In the genomic region with DNA sequence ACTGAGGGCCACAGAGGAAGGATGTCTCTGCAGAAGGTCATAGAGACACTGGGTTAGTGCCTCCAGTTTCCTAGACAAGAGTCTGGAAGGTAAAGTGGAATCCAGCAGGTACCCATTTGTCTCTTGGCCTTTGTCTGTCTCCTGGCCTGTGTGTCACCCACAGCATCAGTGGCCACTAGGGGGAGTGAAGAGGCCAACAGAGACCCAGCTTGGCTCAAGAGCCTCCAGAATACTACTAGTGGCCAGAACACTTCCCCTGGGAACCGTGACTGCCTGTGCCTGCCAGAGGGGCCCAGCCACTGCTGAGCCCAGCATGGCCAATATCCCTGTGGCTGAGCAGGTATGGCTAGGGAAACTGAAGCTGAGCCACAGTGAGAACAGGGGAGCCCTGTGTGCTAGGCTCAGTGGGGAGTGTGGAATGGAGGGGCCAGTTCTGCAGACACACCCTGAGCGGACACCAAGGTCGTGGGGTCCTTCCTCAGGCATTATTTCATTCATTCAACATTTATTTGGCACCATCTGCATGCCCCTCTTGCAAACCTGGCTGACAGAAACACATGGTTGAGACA, we compare ENCODE assay signal across 8 mouse cellular contexts. TPM values are rescaled to one million over a fixed set of nuclear protein-coding genes. Genes with fewer than 3 reads are reported as not detected.
A peak's percentile ranks its signal among the peaks of the same experiment; 100 is the strongest.
DNase-seq lines count a peak whose midpoint lies in the region; ATAC-seq and TF ChIP-seq lines count a peak whose summit lies in the region.

No protein-coding gene starts in this region.

- peak; percentile 73 to 82 for DNase-seq in CD8-positive naive resting alpha-beta T cell, adult 2 months (ENCODE audit: low read depth in 2 of 2, low spot score in 2 of 2)
- peak; percentile 89 for DNase-seq in brain, embryonic 14.5 days (ENCODE audit: low read depth)
- peak; percentile 91 for DNase-seq in kidney, postnatal 14 days
- DNase-seq in stomach, postnatal 0 days (ENCODE audit: low spot score), result peak; percentile 82

- 50% methylated on average over 3 of the region's 3 CpGs for WGBS in heart, embryonic 16.5 days
- 48% methylated on average over 3 of the region's 3 CpGs for WGBS in liver, embryonic 15.5 days (ENCODE audit: insufficient replicate concordance)
- 50% methylated on average over 3 of the region's 3 CpGs for WGBS in neural tube, embryonic 13.5 days
- 46% methylated on average over 3 of the region's 3 CpGs for WGBS in stomach, postnatal 0 days

- peak; percentile 92 for TF ChIP-seq CTCF in brain, embryonic 14.5 days (IDR thresholded peaks at IDR 0.05; ENCODE audit: borderline replicate concordance, extremely low read depth, insufficient read depth, insufficient read length)
- TF ChIP-seq CTCF in stomach, postnatal 0 days (IDR thresholded peaks at IDR 0.05; ENCODE audit: low read depth), result peak; percentile 93

- ATAC-seq in erythroid progenitor cell, adult 5-6 weeks (replicated peaks; ENCODE audit: low FRiP score, poor library complexity, severe bottlenecking), result peak; percentile 90
- peak; percentile 82 for ATAC-seq in heart, embryonic 16.5 days (replicated peaks; ENCODE audit: extremely low read depth, insufficient read depth, low FRiP score)
- peak; percentile 65 for ATAC-seq in liver, embryonic 15.5 days (ENCODE audit: insufficient read depth)
- ATAC-seq in neural tube, embryonic 13.5 days (ENCODE audit: low read depth), result peak; percentile 75
- ATAC-seq in stomach, postnatal 0 days (ENCODE audit: low FRiP score, low TSS enrichment), result peak; percentile 85

- no peak for TF ChIP-seq EP300 in stomach, postnatal 0 days (optimal IDR thresholded peaks at IDR 0.05)

- no peaks in the 10 kb centered on the region for H3K36me3 ChIP-seq in heart, embryonic 16.5 days (ENCODE audit: control insufficient read depth, insufficient read depth)
- H3K36me3 ChIP-seq in liver, embryonic 15.5 days (replicated peaks), result no peaks in the 10 kb centered on the region
- H3K36me3 ChIP-seq in neural tube, embryonic 13.5 days, result no peaks in the 10 kb centered on the region
- H3K36me3 ChIP-seq in stomach, postnatal 0 days (ENCODE audit: control insufficient read depth, insufficient read depth, low read length), result no peaks in the 10 kb centered on the region

- H3K27ac ChIP-seq in heart, embryonic 16.5 days (ENCODE audit: low read length), result no peak overlapping the region
- no peak overlapping the region for H3K27ac ChIP-seq in liver, embryonic 15.5 days (replicated peaks)
- H3K27ac ChIP-seq in neural tube, embryonic 13.5 days (replicated peaks), result no peak overlapping the region
- no peak overlapping the region for H3K27ac ChIP-seq in stomach, postnatal 0 days (replicated peaks)

- H3K27me3 ChIP-seq in heart, embryonic 16.5 days (ENCODE audit: control insufficient read depth, insufficient read depth, low read length), result 0 out of 2 replicates have a peak, but pooled peaks cover 4% of the 10 kb centered on the region
- peaks cover 18% of the 10 kb centered on the region for H3K27me3 ChIP-seq in liver, embryonic 15.5 days
- no peaks in the 10 kb centered on the region for H3K27me3 ChIP-seq in neural tube, embryonic 13.5 days
- no peaks in the 10 kb centered on the region for H3K27me3 ChIP-seq in stomach, postnatal 0 days (ENCODE audit: control insufficient read depth, insufficient read depth, low read length)

- no peak overlapping the region for H3K9ac ChIP-seq in heart, embryonic 16.5 days (ENCODE audit: low read length)
- H3K9ac ChIP-seq in liver, embryonic 15.5 days, result no peak overlapping the region
- no peak overlapping the region for H3K9ac ChIP-seq in neural tube, embryonic 13.5 days
- no peak overlapping the region for H3K9ac ChIP-seq in stomach, postnatal 0 days (ENCODE audit: low read length)

- TF ChIP-seq POLR2A in brain, embryonic 14.5 days (IDR thresholded peaks at IDR 0.05; ENCODE audit: borderline replicate concordance, extremely low read depth, insufficient read depth, insufficient read length, poor library complexity, severe bottlenecking), result no peak

- no peak overlapping the region for H3K4me3 ChIP-seq in heart, embryonic 16.5 days (ENCODE audit: low read length)
- no peak overlapping the region for H3K4me3 ChIP-seq in liver, embryonic 15.5 days (replicated peaks)
- H3K4me3 ChIP-seq in neural tube, embryonic 13.5 days, result no peak overlapping the region
- H3K4me3 ChIP-seq in stomach, postnatal 0 days (ENCODE audit: low read depth, low read length), result no peak overlapping the region

- no peak overlapping the region for H3K4me2 ChIP-seq in heart, embryonic 16.5 days (ENCODE audit: low read depth, low read length)
- H3K4me2 ChIP-seq in liver, embryonic 15.5 days, result no peak overlapping the region
- no peak overlapping the region for H3K4me2 ChIP-seq in neural tube, embryonic 13.5 days
- H3K4me2 ChIP-seq in stomach, postnatal 0 days (replicated peaks; ENCODE audit: low read depth), result no peak overlapping the region

- H3K9me3 ChIP-seq in heart, embryonic 16.5 days (replicated peaks; ENCODE audit: control insufficient read depth, low read length), result no peaks in the 10 kb centered on the region
- H3K9me3 ChIP-seq in liver, embryonic 15.5 days (replicated peaks), result no peaks in the 10 kb centered on the region
- H3K9me3 ChIP-seq in neural tube, embryonic 13.5 days, result no peaks in the 10 kb centered on the region
- H3K9me3 ChIP-seq in stomach, postnatal 0 days (ENCODE audit: control insufficient read depth, low read length), result no peaks in the 10 kb centered on the region

- H3K4me1 ChIP-seq in heart, embryonic 16.5 days (ENCODE audit: control insufficient read depth, insufficient read depth, low read length), result peaks cover 2% of the 10 kb centered on the region
- H3K4me1 ChIP-seq in liver, embryonic 15.5 days (replicated peaks), result no peaks in the 10 kb centered on the region
- peaks cover 14% of the 10 kb centered on the region for H3K4me1 ChIP-seq in neural tube, embryonic 13.5 days (replicated peaks)
- H3K4me1 ChIP-seq in stomach, postnatal 0 days (replicated peaks; ENCODE audit: control insufficient read depth, insufficient read depth), result no peaks in the 10 kb centered on the region

RNA-seq across cellular contexts. Expression of a gene that starts 20.2 kb away (rescaled TPM):
- polyA plus RNA-seq in brain, embryonic 14.5 days (2012; rRNA removed), result 57.2 and 66.4 TPM in 2 replicates
- not detected in 2 replicates for total RNA-seq in erythroid progenitor cell, adult 5-6 weeks (2015; ENCODE audit: low replicate concordance)
- total RNA-seq in erythroid progenitor cell, adult 5-6 weeks (2017; ENCODE audit: low replicate concordance), result not detected in 2 replicates
- polyA plus RNA-seq in heart, embryonic 16.5 days (2015; fragmentation: Nextera tagmentation; extraction: Ambion mirVana), result 6.0 and 6.8 TPM in 2 replicates
- polyA plus RNA-seq in liver, embryonic 15.5 days (2015; fragmentation: Nextera tagmentation; extraction: Ambion mirVana), result 0.56 and 0.61 TPM in 2 replicates
- 34.0 and 34.8 TPM in 2 replicates for polyA plus RNA-seq in neural tube, embryonic 13.5 days (2015; fragmentation: Nextera tagmentation; extraction: Ambion mirVana)
- polyA plus RNA-seq in stomach, postnatal 0 days (2015; fragmentation: Nextera tagmentation; extraction: Ambion mirVana), result 6.5 and 7.2 TPM in 2 replicates

RNA-seq across cellular contexts. Expression of a gene that starts 26.7 kb away (rescaled TPM):
- 59.1 and 61.2 TPM in 2 replicates for polyA plus RNA-seq in brain, embryonic 14.5 days (2012; rRNA removed)
- total RNA-seq in erythroid progenitor cell, adult 5-6 weeks (2015; ENCODE audit: low replicate concordance), result 26.3 and 59.5 TPM in 2 replicates
- total RNA-seq in erythroid progenitor cell, adult 5-6 weeks (2017; ENCODE audit: low replicate concordance), result 65.3 and 74.2 TPM in 2 replicates
- polyA plus RNA-seq in heart, embryonic 16.5 days (2015; fragmentation: Nextera tagmentation; extraction: Ambion mirVana), result 31.9 and 40.1 TPM in 2 replicates
- polyA plus RNA-seq in liver, embryonic 15.5 days (2015; fragmentation: Nextera tagmentation; extraction: Ambion mirVana), result 16.6 and 17.0 TPM in 2 replicates
- 46.5 and 60.7 TPM in 2 replicates for polyA plus RNA-seq in neural tube, embryonic 13.5 days (2015; fragmentation: Nextera tagmentation; extraction: Ambion mirVana)
- polyA plus RNA-seq in stomach, postnatal 0 days (2015; fragmentation: Nextera tagmentation; extraction: Ambion mirVana), result 23.1 and 23.9 TPM in 2 replicates

RNA-seq across cellular contexts. Expression of a gene that starts 26.8 kb away (rescaled TPM):
- polyA plus RNA-seq in brain, embryonic 14.5 days (2012; rRNA removed), result 18.5 and 21.2 TPM in 2 replicates
- not detected in 2 replicates for total RNA-seq in erythroid progenitor cell, adult 5-6 weeks (2015; ENCODE audit: low replicate concordance)
- total RNA-seq in erythroid progenitor cell, adult 5-6 weeks (2017; ENCODE audit: low replicate concordance), result not detected in 2 replicates
- polyA plus RNA-seq in heart, embryonic 16.5 days (2015; fragmentation: Nextera tagmentation; extraction: Ambion mirVana), result 9.7 and 10.7 TPM in 2 replicates
- polyA plus RNA-seq in liver, embryonic 15.5 days (2015; fragmentation: Nextera tagmentation; extraction: Ambion mirVana), result 8.9 and 10.1 TPM in 2 replicates
- 11.4 and 16.3 TPM in 2 replicates for polyA plus RNA-seq in neural tube, embryonic 13.5 days (2015; fragmentation: Nextera tagmentation; extraction: Ambion mirVana)
- 13.9 and 14.1 TPM in 2 replicates for polyA plus RNA-seq in stomach, postnatal 0 days (2015; fragmentation: Nextera tagmentation; extraction: Ambion mirVana)

RNA-seq across cellular contexts. Expression of a gene that starts 33.7 kb away (rescaled TPM):
- 381 and 490 TPM in 2 replicates for polyA plus RNA-seq in brain, embryonic 14.5 days (2012; rRNA removed)
- 10.1 and 19.7 TPM in 2 replicates for total RNA-seq in erythroid progenitor cell, adult 5-6 weeks (2015; ENCODE audit: low replicate concordance)
- total RNA-seq in erythroid progenitor cell, adult 5-6 weeks (2017; ENCODE audit: low replicate concordance), result 33.5 and 39.6 TPM in 2 replicates
- 85.3 and 87.6 TPM in 2 replicates for polyA plus RNA-seq in heart, embryonic 16.5 days (2015; fragmentation: Nextera tagmentation; extraction: Ambion mirVana)
- polyA plus RNA-seq in liver, embryonic 15.5 days (2015; fragmentation: Nextera tagmentation; extraction: Ambion mirVana), result 13.1 and 17.0 TPM in 2 replicates
- polyA plus RNA-seq in neural tube, embryonic 13.5 days (2015; fragmentation: Nextera tagmentation; extraction: Ambion mirVana), result 325 and 351 TPM in 2 replicates
- 237 and 244 TPM in 2 replicates for polyA plus RNA-seq in stomach, postnatal 0 days (2015; fragmentation: Nextera tagmentation; extraction: Ambion mirVana)

RNA-seq across cellular contexts. Expression of a gene that starts 49.4 kb away (rescaled TPM):
- polyA plus RNA-seq in brain, embryonic 14.5 days (2012; rRNA removed), result 272 and 426 TPM in 2 replicates
- 87.6 and 109 TPM in 2 replicates for total RNA-seq in erythroid progenitor cell, adult 5-6 weeks (2015; ENCODE audit: low replicate concordance)
- 43.9 and 66.0 TPM in 2 replicates for total RNA-seq in erythroid progenitor cell, adult 5-6 weeks (2017; ENCODE audit: low replicate concordance)
- 596 and 743 TPM in 2 replicates for polyA plus RNA-seq in heart, embryonic 16.5 days (2015; fragmentation: Nextera tagmentation; extraction: Ambion mirVana)
- 228 and 236 TPM in 2 replicates for polyA plus RNA-seq in liver, embryonic 15.5 days (2015; fragmentation: Nextera tagmentation; extraction: Ambion mirVana)
- 250 and 275 TPM in 2 replicates for polyA plus RNA-seq in neural tube, embryonic 13.5 days (2015; fragmentation: Nextera tagmentation; extraction: Ambion mirVana)
- polyA plus RNA-seq in stomach, postnatal 0 days (2015; fragmentation: Nextera tagmentation; extraction: Ambion mirVana), result 400 and 403 TPM in 2 replicates
